ENCODE assay signal across 9 mouse cellular contexts in the genomic region with DNA sequence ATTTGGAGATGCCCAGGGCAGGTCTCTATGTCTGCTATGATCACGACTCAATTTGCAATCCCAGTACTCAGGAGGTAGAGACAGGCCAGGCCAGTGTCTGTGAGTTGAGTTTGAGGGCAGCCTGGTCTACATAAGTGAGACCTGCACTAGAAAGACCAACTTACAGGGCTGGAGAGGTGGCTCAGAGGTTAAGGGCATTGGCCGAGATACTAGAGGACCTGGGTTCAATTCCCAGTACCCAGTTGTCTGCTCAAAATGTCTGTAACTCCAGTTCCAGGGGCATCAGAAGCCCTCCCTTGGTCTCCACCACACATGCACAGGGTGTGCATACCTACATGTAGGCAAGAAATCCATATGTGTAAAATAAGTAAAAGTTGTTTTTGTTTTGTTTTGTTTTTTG. TPM values are rescaled to one million over a fixed set of nuclear protein-coding genes. Genes with fewer than 3 reads are reported as not detected.
DNase-seq lines count a peak whose midpoint lies in the region; ATAC-seq and TF ChIP-seq lines count a peak whose summit lies in the region.
"Had no signal": no experiment of that assay in that cellular context is flagged by ENCODE, and none has a peak within 500 bp of the region (broad histone marks: within the 10 kb centered on the region; RNA-seq: fewer than 3 reads in every experiment).

No protein-coding gene starts in this region.

- no peak for TF ChIP-seq POLR2A in bone marrow, adult 2 months (IDR thresholded peaks at IDR 0.05; ENCODE audit: borderline replicate concordance, control insufficient read depth, low read depth, low read length)

- peaks cover 41% of the 10 kb centered on the region for H3K4me1 ChIP-seq in kidney, embryonic 16.5 days (ENCODE audit: insufficient read depth, low read length)
- peaks cover 88% of the 10 kb centered on the region for H3K4me1 ChIP-seq in E14TG2a.4 (replicated peaks; ENCODE audit: low read depth, low read length)
- peaks cover 20% of the 10 kb centered on the region for H3K4me1 ChIP-seq in bone marrow, adult 2 months (ENCODE audit: control insufficient read depth, insufficient read depth, low read length)
- H3K4me1 ChIP-seq in liver, embryonic 12.5 days = peaks cover 86% of the 10 kb centered on the region

- H3K36me3 ChIP-seq in kidney, embryonic 16.5 days (ENCODE audit: insufficient read depth, low read length) = no peaks in the 10 kb centered on the region
- no peaks in the 10 kb centered on the region for H3K36me3 ChIP-seq in E14TG2a.4 (ENCODE audit: insufficient read depth, low read length)
- no peaks in the 10 kb centered on the region for H3K36me3 ChIP-seq in liver, embryonic 12.5 days
- H3K36me3 ChIP-seq: midbrain, embryonic 10.5 days had no signal

- WGBS in kidney, embryonic 16.5 days = 83% methylated on average over 2 of the region's 2 CpGs
- WGBS in bone marrow, adult 2 months = 18% methylated on average over 2 of the region's 2 CpGs
- 56% methylated on average over 2 of the region's 2 CpGs for WGBS in liver, embryonic 12.5 days (ENCODE audit: insufficient replicate concordance)

- no peak overlapping the region for H3K9ac ChIP-seq in kidney, embryonic 16.5 days (replicated peaks; ENCODE audit: low read length)
- peak overlapping the region; percentile 70; the same call in 1 of the 2 replicates for H3K9ac ChIP-seq in liver, embryonic 12.5 days

- no peak overlapping the region for H3K4me3 ChIP-seq in kidney, embryonic 16.5 days (ENCODE audit: low read length)
- H3K4me3 ChIP-seq in E14TG2a.4 (replicated peaks; ENCODE audit: low read length) = peak overlapping the region; percentile 65; the same call in 1 of the 2 replicates
- H3K4me3 ChIP-seq in bone marrow, adult 2 months (replicated peaks; ENCODE audit: control insufficient read depth, low read depth, low read length) = peak overlapping the region; percentile 33
- H3K4me3 ChIP-seq in liver, embryonic 12.5 days = peak overlapping the region; percentile 49
- H3K4me3 ChIP-seq: midbrain, embryonic 10.5 days had no signal

- H3K4me2 ChIP-seq in kidney, embryonic 16.5 days (replicated peaks; ENCODE audit: low read depth, low read length) = peak overlapping the region; percentile 52
- H3K4me2 ChIP-seq in liver, embryonic 12.5 days = peak overlapping the region; percentile 76

- ATAC-seq in kidney, embryonic 16.5 days (ENCODE audit: low FRiP score, low TSS enrichment) = no peak
- ATAC-seq in liver, embryonic 12.5 days = no peak

- no peaks in the 10 kb centered on the region for H3K27me3 ChIP-seq in kidney, embryonic 16.5 days (ENCODE audit: insufficient read depth, low read length)
- no peaks in the 10 kb centered on the region for H3K27me3 ChIP-seq in E14TG2a.4 (ENCODE audit: insufficient read depth, low read length)
- H3K27me3 ChIP-seq in liver, embryonic 12.5 days (replicated peaks) = no peaks in the 10 kb centered on the region
- H3K27me3 ChIP-seq: Patski had no signal

- DNase-seq in kidney, postnatal 25 days = no peak
- no peak for DNase-seq in layer of hippocampus, postnatal 36 days
- DNase-seq in right cerebral cortex, postnatal 10 days (ENCODE audit: low spot score in 2 of 2) = no peak

- peak overlapping the region; percentile 62; the same call in 1 of the 2 replicates for H3K27ac ChIP-seq in kidney, embryonic 16.5 days (ENCODE audit: low read length)
- H3K27ac ChIP-seq in bone marrow, adult 2 months (ENCODE audit: control insufficient read depth, insufficient read depth, low read depth, low read length, poor library complexity) = peak overlapping the region; percentile 98
- peak overlapping the region; percentile 95 for H3K27ac ChIP-seq in liver, embryonic 12.5 days
- H3K27ac ChIP-seq: midbrain, embryonic 10.5 days had no signal

- no peak for TF ChIP-seq CTCF in E14TG2a.4 (conservative IDR thresholded peaks at IDR 0.05; ENCODE audit: low read length)
- TF ChIP-seq CTCF in bone marrow, adult 2 months (IDR thresholded peaks at IDR 0.05; ENCODE audit: control insufficient read depth, insufficient read depth, low read length) = no peak

- H3K9me3 ChIP-seq in kidney, embryonic 16.5 days (ENCODE audit: low read length) = no peaks in the 10 kb centered on the region
- no peaks in the 10 kb centered on the region for H3K9me3 ChIP-seq in E14TG2a.4 (ENCODE audit: low read length)
- no peaks in the 10 kb centered on the region for H3K9me3 ChIP-seq in liver, embryonic 12.5 days (replicated peaks)
- H3K9me3 ChIP-seq: midbrain, embryonic 10.5 days had no signal

RNA-seq across cellular contexts. Expression of a gene that starts 2.7 kb away (rescaled TPM):
- polyA plus RNA-seq in kidney, embryonic 16.5 days (2015; fragmentation: Nextera tagmentation; extraction: Ambion mirVana) = 295 and 301 TPM in 2 replicates
- 356 and 417 TPM in 2 replicates for polyA plus RNA-seq in bone marrow, adult 2 months (2011; ENCODE audit: insufficient read depth, insufficient read length, low replicate concordance, missing spikeins)
- 546 and 555 TPM in 2 replicates for polyA plus RNA-seq in liver, embryonic 12.5 days (2016; fragmentation: Nextera tagmentation; extraction: Ambion mirVana)
- 10 to 100 TPM; 35.2 to 44.3 TPM for total RNA-seq in layer of hippocampus, postnatal 36 days (2021)

RNA-seq across cellular contexts. Expression of a gene that starts 5.4 kb away (rescaled TPM):
- polyA plus RNA-seq in kidney, embryonic 16.5 days (2015; fragmentation: Nextera tagmentation; extraction: Ambion mirVana) = 35.1 and 35.8 TPM in 2 replicates
- polyA plus RNA-seq in bone marrow, adult 2 months (2011; ENCODE audit: insufficient read depth, insufficient read length, low replicate concordance, missing spikeins) = 15.6 and 32.2 TPM in 2 replicates
- polyA plus RNA-seq in liver, embryonic 12.5 days (2016; fragmentation: Nextera tagmentation; extraction: Ambion mirVana) = 17.6 and 18.0 TPM in 2 replicates
- 10 to 100 TPM; 20.9 to 22.3 TPM for total RNA-seq in layer of hippocampus, postnatal 36 days (2021)
